Mouse (Mus musculus) cerebellum, adult 11 months (tissue): ENCODE measurements around the gene Srcin1.

Source experiments
- DNase-seq: peaks from one replicate; pipeline ENCODE4 v3.0.0; 2022

Gene Srcin1

GRCm38 (mm10) chr11:97578286-97578685, 2.3 kb upstream of the Srcin1 start:
- peak; percentile 54 for DNase-seq

- DNase-seq, result peak; percentile 90
Observed at GRCm38 (mm10) chr11:97575638-97576037, 348 bp downstream of the Srcin1 start.

- peak; percentile 90 for DNase-seq
Observed at GRCm38 (mm10) chr11:97575075-97575474, 911 bp downstream of the Srcin1 start.

- peak; percentile 45 for DNase-seq
Observed at GRCm38 (mm10) chr11:97574551-97575051, 1.4 kb downstream of the Srcin1 start.

- DNase-seq, result peak; percentile 61
Observed at GRCm38 (mm10) chr11:97573891-97574550, 2.0 kb downstream of the Srcin1 start.

GRCm38 (mm10) chr11:97572895-97573480, 3.0 kb downstream of the Srcin1 start:
- peak; percentile 47 for DNase-seq

GRCm38 (mm10) chr11:97572089-97572345, 4.0 kb downstream of the Srcin1 start:
- DNase-seq, result no peak

- peak; percentile 37 for DNase-seq
Observed at GRCm38 (mm10) chr11:97571266-97572088, 4.5 kb downstream of the Srcin1 start.

GRCm38 (mm10) chr11:97570493-97571137, 5.4 kb downstream of the Srcin1 start:
- DNase-seq, result peak; percentile 86

GRCm38 (mm10) chr11:97569806-97570205, 6.2 kb downstream of the Srcin1 start:
- DNase-seq, result peak; percentile 22

GRCm38 (mm10) chr11:97569301-97569724, 6.7 kb downstream of the Srcin1 start:
- DNase-seq, result peak; percentile 39

- DNase-seq, result peak; percentile 88
Observed at GRCm38 (mm10) chr11:97568729-97569128, 7.3 kb downstream of the Srcin1 start.

- peak; percentile 45 for DNase-seq
Observed at GRCm38 (mm10) chr11:97567480-97567879, 8.5 kb downstream of the Srcin1 start.

GRCm38 (mm10) chr11:97566551-97566950, 9.4 kb downstream of the Srcin1 start:
- peak; percentile 26 for DNase-seq

GRCm38 (mm10) chr11:97563730-97564129, 12.3 kb downstream of the Srcin1 start:
- DNase-seq, result peak; percentile 40

GRCm38 (mm10) chr11:97562536-97562935, 13.4 kb downstream of the Srcin1 start:
- peak; percentile 20 for DNase-seq

- no peak for DNase-seq
Observed at GRCm38 (mm10) chr11:97560210-97560963, 15.6 kb downstream of the Srcin1 start.

GRCm38 (mm10) chr11:97559549-97559948, 16.4 kb downstream of the Srcin1 start:
- no peak for DNase-seq

- DNase-seq, result no peak
Observed at GRCm38 (mm10) chr11:97557885-97558284, 18.1 kb downstream of the Srcin1 start.

GRCm38 (mm10) chr11:97556569-97557408, 19.2 kb downstream of the Srcin1 start:
- peak; percentile 86 for DNase-seq

GRCm38 (mm10) chr11:97555144-97555543, 20.8 kb downstream of the Srcin1 start:
- DNase-seq, result no peak

- no peak for DNase-seq
Observed at GRCm38 (mm10) chr11:97552151-97552550, 23.8 kb downstream of the Srcin1 start.
